Mouse (Mus musculus) spleen, postnatal 0 days (tissue): ENCODE data around the gene Cyp2c23. TPM values are rescaled to one million over a fixed set of nuclear protein-coding genes. Genes with fewer than 3 reads are reported as not detected.

ENCODE experiments used
- polyA plus RNA-seq: library from polyadenylated mRNA; unstranded; fragments of >200 nt; fragmentation: Nextera tagmentation; extraction: Ambion mirVana; gene quantifications from 2 replicates; pipeline ENCODE4 v1.2.1, GENCODE M21; 2015

Gene Cyp2c23
- 0.06 TPM in 1 of 2 replicates, not detected in the other for polyA plus RNA-seq

GRCm38 (mm10) chr19:44028972-44029371 lies at the start of gene Cyp2c23:
Gene Cyp2c23, minus strand, starts transcription at chr19:44029208.

GRCm38 (mm10) chr19:44069121-44069913 lies 40.3 kb upstream of the Cyp2c23 start, which contains the start of gene Erlin1:
Gene Erlin1, minus strand, starts transcription at chr19:44069785.

GRCm38 (mm10) chr19:43986069-43986794 lies 42.8 kb downstream of the Cyp2c23 start, which contains the start of gene Cpn1:
Gene Cpn1, minus strand, starts transcription at chr19:43986556.

Other genes with a start within 250 kb of the Cyp2c23 start
- 0.08 and 0.18 TPM in 2 replicates for gene Abcc2, start 247.0 kb downstream of the Cyp2c23 start, polyA plus RNA-seq
- 4.8 and 6.5 TPM in 2 replicates for gene Dnmbp, start 89.0 kb downstream of the Cyp2c23 start, polyA plus RNA-seq
- gene Cpn1, start 42.7 kb downstream of the Cyp2c23 start, polyA plus RNA-seq: 0.11 and 0.16 TPM in 2 replicates
- gene Erlin1, start 40.6 kb upstream of the Cyp2c23 start, polyA plus RNA-seq: 11.3 and 13.2 TPM in 2 replicates
- 22.8 and 24.9 TPM in 2 replicates for gene Chuk, start 78.3 kb upstream of the Cyp2c23 start, polyA plus RNA-seq
- 20.7 and 21.3 TPM in 2 replicates for gene Cwf19l1, start 106.7 kb upstream of the Cyp2c23 start, polyA plus RNA-seq
- 59.4 and 61.3 TPM in 2 replicates for gene Bloc1s2, start 117.2 kb upstream of the Cyp2c23 start, polyA plus RNA-seq
- not detected in 2 replicates for gene Pkd2l1, start 163.2 kb upstream of the Cyp2c23 start, polyA plus RNA-seq
- not detected in 2 replicates for gene Scd3, start 174.1 kb upstream of the Cyp2c23 start, polyA plus RNA-seq